Mouse (Mus musculus): ENCODE results near the gene Numb.
"Not testable (repeated sequence)": the region's sequence is repeated elsewhere in the genome, so short reads cannot be mapped to it uniquely, and the experiment has no call there.

Gene Numb

DNA sequence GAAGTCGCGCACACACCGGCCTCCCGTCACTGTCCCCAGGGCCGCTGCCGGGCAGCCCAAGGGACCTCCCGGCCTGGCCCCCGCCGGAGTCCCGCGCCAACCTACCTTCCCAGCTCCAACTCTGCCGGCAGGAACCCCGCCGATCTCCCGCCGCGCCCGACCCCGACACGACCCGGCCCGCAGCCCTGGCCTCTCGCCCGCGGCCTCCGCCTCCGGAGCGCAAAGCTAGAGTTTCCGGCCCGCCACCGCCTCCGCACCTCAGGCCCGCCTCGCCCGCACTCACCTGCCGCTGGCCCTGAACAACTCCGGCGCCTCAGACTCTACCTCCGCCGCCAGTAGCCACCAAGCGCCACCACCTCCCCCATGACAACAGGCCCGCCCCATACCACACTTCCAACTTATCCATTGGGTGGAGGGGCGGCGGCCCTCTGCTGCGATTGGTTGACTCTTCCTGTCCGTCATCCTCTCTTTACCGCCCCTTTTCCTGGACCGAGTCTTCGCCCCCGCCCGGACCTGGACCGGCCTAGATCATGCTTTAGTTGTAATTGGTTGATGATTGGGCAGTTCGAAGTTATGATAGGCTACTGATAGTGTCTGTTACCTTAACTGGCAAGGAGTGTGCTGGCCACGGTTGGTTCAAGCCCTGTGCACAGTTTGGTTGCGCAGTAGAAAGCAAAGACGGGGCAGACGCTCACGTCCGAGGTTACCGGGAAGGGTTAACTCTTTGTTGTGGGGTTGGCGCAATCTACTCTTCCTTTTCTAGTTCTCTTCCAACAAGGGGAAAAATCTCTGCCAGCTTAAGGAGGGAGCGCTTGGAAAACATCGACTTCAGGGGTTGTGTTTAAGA lies at the start of gene Numb:
Numb (minus strand) TSS at position 400 of the 847 bp plus-strand sequence.
- peak; percentile 100 for DNase-seq

DNA sequence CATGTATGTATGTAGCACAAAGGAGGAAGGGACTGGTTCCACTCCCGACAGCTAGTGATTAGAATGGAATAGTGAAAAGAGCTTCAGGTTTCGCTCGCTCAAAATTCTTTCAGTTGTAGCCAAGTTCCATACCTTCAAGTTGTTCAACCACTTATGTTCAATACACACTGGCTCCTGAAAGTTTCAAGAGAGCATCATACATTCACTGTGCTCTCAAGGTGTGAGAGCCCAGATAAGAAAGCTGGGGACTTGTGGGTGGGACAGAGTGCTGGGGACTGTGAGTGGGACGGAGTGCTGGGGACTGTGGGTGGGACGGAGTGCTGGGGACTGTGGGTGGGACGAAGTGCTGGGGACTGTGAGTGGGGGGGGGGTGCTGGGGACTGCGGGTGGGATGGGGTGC lies 43.5 kb upstream of the Numb start:
- no peak for DNase-seq

DNA sequence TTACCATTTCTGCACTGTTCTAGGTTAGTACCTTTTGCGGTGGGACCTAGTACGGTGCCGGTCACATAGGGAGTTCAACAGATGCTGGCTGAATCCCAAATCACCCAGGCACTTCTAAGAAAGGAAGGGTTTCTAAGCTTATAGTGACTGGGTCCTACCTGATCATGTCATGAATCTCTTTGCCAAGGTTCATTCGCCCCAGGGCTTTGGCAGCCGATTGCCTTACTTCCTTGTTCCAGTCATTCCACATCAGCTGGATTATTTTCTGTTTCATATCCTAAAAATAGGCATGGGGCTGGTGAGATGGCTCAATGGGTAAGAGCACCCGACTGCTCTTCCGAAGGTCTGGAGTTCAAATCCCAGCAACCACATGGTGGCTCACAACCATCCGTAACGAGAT lies 36.5 kb upstream of the Numb start:
- peak; percentile 26 for DNase-seq

DNA sequence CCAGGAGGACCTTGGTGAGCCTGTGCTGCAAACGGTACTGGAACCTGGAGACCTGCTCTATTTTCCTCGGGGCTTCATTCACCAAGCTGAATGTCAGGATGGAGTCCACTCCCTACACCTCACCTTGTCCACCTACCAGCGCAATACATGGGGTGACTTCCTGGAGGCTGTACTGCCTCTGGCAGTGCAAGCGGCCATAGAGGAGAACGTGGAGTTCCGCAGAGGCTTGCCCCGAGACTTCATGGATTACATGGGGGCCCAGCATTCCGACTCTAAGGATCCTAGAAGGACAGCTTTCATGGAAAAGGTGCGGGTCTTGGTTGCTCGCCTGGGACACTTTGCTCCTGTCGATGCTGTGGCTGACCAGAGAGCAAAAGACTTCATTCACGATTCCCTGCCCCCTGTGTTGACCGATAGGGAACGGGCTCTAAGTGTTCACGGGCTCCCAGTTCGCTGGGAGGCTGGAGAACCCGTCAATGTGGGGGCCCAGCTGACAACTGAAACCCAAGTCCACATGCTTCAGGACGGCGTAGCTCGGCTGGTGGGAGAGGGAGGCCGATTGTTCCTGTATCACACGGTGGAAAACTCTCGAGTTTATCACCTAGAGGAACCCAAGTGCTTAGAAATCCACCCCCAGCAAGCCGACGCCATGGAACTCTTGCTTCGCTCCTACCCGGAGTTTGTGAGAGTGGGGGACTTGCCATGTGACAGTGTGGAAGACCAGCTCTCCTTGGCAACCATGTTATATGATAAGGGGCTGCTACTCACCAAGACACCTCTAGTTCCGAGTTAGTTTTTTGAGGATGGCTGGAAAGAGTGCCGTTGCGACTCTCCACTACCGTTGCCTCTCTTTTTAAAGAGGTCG lies 30.2 kb upstream of the Numb start:
- no peak for DNase-seq

DNA sequence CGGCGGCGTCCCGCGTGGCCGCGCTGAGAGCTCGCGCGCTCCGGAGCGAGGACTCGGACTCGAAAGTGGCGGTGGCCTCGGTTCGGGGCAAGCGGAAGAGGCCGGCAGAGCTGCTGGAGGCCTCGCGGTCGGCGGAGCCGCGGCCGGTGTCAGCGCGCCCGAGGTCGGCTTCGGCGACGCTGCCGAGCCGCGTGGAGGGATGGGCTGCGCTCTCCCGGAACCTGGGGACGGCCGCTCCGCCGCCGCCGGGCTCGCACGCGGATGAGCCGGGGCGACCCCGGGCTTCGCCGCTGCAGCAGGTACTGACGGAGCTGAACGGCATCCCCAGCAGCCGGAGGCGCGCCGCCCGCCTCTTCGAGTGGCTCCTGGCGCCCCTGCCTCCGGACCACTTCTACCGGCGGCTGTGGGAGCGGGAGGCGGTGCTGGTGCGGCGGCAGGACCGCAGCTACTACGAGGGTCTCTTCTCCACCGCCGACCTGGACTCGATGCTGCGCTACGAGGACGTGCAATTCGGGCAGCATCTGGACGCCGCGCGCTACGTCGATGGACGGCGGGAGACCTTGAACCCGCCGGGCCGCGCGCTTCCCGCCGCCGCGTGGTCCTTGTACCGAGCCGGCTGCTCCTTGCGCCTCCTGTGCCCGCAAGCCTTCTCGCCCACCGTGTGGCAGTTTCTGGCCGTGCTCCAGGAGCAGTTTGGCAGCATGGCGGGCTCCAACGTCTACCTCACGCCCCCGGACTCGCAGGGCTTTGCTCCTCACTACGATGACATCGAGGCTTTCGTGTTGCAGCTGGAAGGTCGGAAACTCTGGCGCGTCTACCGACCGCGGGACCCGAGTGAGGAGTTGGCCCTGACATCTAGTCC lies 29.3 kb upstream of the Numb start:
- DNase-seq: no peak

DNA sequence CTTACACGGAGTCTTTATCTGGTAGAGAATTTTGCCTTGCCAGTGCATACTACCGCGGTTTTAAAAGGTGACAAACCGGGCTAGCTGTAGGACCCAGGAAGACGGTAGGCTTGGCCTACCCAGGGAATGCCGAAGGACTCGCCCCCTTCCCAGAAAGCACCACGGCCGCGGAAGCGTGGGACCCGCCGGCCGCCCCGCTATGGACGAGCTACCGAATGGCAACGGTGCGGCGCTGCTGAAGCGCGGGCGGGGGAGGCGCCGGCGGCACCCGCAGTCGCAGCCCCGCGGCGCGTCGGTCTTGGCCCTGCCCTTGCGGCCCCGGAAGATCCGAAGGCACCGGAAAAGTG lies 28.7 kb upstream of the Numb start, which contains the start of gene Riox1:
Riox1 (plus strand) TSS at position 116 of the 347 bp plus-strand sequence.
- DNase-seq: peak; percentile 88

DNA sequence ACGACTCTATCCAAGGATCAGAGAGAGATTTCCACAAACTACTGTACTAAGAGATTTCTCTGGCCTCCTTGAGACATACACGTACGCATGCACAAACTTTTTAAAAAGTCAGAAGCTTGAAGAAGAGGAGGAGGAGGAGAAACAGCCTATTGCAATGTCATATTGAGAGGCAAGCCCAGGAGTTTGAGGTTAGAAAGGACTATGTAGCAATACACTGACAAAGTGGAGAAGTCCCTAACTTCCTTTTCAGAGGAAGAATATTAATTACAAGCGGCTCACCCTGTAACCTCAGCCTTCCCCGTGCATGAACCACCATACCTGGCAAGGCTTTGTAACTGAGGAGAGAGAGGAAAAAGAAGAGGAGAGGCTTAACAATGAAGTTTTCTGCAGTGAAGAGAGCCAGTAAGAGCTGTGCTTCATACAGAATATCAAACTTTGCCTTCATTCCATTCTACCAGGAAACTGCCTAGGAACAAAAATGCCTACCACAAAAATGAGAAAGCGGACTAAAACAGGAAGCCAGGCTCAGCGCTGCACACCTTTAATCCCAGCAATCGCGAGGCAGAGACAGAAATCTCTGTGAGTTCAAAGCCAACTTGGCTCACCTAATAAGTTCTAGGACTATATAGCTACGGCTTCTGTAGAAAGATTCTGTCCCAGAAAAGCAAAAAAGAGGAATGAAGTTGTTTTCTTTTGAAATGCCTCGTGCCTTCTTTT lies 28.2 kb upstream of the Numb start:
- DNase-seq: no peak

DNA sequence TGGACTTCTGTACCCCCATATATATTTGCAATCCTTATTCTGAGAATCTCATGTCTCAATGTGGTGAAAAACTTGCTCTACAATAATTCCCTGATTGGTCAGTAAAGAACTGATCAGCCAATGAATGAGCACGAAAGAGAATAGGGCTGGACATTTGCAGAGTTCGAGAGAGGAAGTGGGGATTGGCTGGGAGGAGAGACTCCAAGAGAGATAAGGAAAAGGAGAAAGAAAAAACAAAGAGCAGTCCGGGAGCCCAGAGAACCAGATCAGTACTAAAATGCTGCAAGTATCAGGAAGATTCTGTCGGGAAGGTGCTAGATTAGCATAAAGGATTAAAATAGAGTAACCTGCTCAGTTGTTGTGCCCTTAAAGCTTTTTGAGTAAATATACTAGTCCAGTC lies 27.3 kb upstream of the Numb start:
- DNase-seq: no peak

DNA sequence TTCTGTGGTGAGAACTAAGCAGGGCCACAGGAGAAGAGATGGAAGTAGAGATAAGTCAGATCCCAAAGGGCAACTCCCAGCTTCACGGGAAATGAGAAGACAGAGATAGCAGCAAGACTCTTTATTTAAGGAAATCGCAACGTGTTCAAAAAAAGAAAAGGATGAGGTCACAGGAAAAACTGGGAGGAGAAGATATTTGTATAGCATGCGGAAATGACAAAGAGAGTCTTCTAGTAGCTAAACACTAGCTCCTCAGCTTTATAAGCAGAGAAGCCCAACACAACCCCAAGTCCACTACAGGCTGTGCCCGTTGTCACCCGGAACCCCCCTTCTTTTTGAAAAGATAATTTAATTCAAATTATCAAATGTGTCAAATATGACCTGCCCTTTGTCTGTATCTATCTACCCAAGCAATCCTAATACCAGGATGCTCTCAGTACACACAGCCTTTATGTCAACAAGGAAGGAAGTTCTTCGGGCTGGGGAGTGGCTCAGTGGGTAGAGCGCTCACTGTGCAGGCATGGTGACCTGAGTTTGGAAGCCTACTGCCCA lies 25.6 kb upstream of the Numb start:
- DNase-seq: peak; percentile 56

DNA sequence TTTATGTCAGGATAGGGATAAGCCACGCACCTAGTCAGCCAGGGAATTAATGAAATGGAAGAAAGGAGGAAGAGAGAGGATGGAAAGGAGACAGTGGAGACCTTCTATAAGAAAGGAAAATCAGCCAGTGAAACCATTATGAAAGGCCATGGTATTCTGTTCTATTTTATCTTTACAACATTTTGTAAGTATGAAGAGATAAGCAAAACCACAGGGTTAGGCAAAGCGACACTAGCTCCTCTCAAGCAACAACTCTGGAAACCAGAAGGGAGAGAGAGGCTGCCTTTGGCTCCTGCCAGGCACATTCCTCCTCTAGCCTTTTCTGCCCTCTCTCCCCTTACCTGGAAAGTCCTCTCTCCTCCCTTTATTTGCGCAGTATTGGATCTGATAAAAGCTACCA lies 20.2 kb upstream of the Numb start:
- no peak for DNase-seq

DNA sequence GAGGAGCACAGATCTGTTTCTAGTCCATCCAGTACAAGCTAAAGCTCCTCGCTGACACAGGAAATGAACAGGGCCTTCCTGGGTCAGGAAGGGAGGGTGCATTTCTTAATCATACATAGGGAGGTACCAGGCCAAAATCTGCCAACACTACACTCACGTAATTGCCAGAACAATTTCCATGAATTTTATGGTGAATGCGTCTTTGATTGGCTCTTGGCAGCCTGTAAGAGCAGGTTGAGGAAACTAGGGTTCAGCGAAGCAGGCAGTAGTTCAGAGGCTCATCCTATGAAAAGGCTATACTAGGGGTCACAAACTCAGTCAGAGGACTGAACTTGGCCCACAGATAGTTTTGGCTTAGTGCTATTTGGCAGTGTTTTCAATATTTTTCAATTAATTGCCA lies 18.3 kb upstream of the Numb start:
- no peak for DNase-seq

DNA sequence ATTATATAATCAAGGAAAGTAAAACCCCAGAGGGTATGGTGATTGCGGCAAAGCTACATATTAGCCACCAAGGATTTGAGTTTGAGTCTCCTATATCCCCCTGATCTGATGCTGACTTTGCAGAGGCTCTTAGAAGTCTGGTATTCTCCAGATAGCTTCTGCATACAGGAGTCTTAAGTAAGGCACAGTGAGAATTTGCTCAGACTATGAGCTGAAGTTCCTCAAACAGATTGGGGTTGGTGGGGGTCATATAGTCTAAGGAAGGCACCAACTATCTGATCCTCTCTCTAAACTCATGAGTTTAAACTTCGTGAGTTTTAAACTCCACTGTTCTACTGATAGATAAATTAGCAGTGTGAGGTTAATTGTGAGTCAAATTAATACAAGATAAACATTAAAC lies 17.6 kb upstream of the Numb start:
- no peak for DNase-seq

DNA sequence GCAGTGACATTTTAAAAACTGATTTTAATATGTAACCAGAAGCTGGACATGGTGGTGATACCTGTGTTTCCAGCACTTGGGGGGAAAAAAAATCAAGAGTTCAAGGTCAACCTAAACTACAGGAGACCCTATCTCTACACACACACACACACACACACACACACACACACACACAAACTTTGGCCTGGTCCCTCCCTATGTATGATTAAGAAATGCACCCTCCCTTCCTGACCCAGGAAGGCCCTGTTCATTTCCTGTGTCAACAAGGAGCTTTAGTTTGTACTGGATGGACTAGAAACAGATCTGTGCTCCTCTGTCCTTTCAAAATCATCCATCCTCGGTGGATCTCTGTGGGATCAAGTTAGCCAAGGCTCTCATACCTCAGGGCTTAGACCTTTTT lies 16.9 kb upstream of the Numb start:
- not testable (repeated sequence) for DNase-seq

DNA sequence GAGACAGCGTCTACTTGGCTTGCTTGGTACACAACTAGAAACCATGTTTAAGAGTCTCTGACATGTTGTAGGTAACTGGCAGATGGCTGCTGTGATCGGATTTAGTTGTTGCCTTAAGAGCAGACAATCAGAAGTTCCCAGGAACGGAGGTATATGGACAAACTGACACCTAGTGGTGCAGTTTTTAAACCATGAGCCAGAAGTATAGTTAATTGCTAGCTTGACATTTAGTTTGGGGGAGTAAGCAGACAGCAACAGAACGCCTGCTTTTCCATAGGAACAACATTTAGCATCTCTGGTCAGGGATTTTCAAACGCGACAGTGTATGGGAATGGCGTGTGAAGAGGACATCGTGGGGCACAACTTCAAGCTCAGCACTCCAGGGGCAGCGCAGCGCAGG lies 15.9 kb upstream of the Numb start:
- DNase-seq: no peak

DNA sequence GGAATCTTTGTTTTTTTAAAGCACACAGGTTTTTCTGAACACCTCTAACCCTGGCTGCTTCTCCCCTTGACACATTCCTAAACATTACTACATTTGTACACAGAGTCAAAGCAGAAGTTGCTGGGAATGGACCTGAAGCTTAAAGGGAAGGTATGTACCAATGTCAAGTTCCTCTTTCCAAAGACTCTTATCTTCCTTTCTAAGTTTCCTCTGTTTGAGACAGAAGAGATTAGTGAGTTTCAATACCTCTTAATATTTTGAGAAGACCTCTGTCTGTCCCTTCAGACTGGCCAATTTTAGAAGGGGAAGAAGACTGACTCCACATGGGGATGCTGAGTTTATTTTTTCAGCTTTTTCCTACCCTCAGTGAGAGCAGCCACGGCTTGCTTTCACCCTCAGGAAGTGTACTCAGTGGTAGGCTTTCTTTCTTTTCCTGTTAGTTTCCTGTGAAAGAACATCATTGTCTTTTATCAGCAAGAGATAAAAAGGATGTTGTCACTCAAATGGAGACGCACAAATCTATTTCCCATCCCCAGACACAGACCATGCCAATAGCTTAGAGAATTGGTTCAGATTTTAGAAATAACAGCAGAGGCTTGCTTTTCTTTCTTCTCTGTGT lies 7.6 kb upstream of the Numb start:
- no peak for DNase-seq

DNA sequence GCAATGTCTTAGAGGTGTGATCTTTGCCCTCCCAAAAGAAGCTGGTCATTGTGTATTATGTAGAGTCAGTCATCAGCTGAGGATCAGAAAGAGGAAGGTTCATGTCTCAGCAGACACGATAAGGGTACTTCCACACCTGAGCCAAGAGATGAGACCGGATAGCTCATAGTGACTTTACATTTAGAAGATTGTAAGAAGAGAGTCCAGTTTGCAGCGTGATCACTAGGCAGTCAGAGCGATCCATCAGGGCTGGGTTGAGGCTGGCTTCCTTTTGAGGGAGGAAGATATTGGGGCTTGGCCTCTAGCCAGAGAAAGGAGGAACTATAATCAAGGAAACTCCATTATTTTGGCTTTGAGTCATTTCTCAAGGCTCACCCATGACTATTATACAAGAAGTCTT lies 6.0 kb upstream of the Numb start:
- DNase-seq: no peak

DNA sequence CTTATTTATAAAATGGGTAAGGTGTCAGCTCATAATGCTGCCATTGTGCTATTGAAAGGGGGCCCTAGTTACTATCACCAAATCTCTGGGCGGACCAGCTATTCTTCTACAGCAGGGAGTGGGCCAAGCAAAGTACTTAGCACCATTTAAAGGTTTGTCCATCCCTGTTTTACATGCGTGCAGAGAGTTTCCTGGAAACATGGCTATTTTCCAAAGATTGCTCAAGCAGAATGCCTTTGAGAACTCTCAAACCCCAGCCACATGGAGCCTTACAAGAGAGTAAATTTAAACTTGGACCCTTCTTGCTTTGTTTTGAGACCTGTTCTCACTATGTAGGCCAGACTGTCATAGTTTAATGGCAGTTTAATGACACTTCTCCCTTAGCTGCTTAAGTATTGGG lies 4.3 kb upstream of the Numb start:
- no peak for DNase-seq

DNA sequence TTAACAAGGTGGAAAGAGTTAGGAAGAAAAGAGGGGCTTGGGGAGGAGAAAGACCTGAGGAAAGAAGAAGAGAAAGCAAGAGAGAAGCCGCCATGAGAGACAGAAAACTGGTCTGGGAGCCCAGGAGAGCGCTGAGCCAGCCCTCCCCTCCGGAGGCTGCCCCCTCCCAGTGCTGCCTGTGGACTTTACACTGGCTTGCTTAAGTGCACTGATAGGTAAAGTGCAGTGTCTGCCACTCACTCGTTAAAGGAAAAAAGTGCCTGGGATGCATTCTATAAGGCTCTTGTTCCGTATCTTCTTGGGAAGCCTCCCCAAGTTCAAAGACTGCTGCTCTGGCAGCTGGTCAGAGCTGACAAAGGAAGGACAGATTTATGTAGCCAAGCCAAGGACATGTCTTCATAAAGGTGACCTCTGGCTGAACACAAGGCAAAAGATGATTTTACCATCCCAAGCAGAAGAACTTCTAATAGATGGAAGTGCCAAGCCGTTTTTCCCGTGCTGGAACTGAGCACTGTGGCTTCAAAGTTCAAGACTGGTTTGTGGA lies 3.5 kb upstream of the Numb start:
- peak; percentile 58 for DNase-seq

DNA sequence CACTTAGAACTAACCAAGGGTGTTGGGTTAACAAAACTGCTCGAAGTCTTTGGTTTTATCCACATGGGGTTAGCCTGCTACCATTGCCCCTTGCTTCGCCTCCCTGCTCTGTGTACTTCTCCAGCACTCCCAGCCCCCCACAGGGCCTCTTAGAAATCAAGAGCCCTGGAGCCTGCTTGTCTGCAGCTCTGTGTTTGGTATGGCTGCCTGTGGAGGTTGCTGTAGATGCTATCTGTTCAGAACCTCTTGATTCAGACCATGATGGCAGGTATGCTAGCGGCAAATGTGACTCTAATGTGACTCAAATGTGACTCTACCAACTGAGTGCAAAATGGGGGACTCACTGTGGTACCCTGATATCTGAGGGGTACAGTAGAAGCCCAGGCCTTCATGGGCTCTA lies 2.6 kb upstream of the Numb start:
- no peak for DNase-seq

DNA sequence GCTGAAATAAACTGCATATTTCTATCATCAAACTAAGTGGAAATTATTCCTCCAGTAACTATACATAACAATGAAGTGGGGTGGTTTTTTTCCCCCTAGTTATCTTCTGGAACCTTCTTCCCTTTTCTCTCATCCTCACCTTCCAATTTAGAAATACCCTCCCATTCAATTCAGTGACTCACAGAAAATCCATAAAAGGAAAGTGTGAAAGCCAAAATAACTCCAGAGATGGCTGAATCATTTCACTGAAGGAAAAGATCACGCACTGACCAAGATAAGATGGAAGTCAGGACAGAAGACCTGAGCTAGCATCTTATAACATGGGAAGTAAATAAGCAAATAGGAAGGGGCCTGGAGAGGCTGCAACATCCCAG lies 1.7 kb upstream of the Numb start:
- no peak for DNase-seq

DNA sequence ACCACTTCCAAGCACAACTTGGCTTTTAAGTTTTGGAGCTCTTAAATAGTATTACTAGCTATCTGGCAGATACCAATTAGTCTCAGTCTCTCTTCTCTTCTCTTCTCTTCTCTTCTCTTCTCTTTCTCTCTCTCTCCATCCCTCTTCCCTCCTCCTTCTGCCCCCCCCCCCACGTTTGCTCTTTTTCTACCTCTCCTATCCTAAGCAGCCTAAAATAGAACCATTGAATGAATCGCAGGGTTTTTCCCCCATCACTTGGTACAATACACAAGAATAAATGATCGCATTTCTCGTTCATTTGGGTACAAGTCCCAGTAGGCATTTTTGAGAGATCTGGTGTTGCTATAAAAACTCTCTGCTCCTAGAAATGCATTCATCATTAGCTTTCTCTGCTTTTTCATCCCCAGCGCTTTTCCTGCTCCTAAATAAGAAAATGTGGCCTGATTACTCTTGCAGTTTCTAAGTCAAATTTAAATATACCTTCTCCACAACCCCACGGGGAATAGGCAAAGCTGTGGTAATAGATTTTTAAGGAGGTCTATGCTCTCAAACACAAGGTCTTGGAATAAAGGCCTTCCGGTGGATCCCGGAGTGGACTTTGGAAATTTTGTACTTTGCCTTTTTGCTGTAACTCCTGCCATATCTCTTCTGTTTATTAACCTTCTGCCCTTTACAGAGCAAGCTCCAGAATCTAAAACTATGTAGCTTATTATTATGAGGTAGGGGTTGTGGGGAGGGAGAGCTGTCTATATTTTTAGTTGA lies 1.2 kb upstream of the Numb start:
- DNase-seq: peak; percentile 80

Data from kidney, adult 9 months (tissue).